Mouse (Mus musculus) embryonic fibroblast, embryonic 13.5 days (primary cell): Measurements from ENCODE around the gene Thrb.

Experiments
- CTCF ChIP-seq: IDR thresholded peaks from 2 replicates; pipeline ENCODE4 v1.5.1; 2011; ENCODE audit warnings: mild to moderate bottlenecking, control low read depth, low read length, moderate library complexity, borderline replicate concordance; ENCODE audit not compliant: insufficient read depth
- POLR2A ChIP-seq: IDR thresholded peaks from 2 replicates; pipeline ENCODE4 v1.6.1; 2011; ENCODE audit warnings: low read depth, mild to moderate bottlenecking, control low read depth, low read length, moderate library complexity

DNA sequence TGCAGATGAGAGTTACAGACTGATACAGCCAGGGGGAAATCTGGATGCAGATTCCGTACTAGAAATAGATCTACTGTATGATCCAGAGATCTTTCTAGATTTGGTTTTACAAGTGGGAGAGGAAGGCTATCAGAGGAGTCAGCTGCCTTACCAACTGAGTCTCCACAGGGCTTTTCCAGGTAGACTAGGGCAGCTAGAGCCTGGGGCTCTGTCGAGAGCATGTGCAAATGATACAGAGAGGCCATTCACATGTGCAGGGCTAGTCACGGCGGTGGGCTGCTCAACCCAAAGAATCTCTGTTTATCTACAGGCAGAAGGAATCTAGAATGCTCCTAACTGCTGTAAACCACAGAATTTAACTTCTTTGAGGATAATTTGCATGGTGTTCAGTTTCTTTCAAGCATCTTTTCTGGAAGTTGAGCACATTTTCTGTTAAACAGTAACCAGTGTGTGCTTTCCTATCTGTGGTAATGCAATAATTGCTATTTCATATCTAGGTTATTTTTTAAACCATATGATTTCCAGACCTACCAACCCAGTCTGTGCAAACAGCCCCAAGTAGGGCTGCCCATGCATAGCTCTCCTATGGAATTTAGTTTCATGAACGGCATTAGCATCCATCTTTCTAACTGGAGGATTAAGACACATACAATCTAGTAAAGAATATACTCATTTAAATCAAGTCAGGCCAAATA, 185.1 kb downstream of the Thrb start:
- no peak for TF ChIP-seq POLR2A
- TF ChIP-seq CTCF, result no peak
